Mouse (Mus musculus): Measurements from ENCODE around the gene Nfkbiz.

DNA sequence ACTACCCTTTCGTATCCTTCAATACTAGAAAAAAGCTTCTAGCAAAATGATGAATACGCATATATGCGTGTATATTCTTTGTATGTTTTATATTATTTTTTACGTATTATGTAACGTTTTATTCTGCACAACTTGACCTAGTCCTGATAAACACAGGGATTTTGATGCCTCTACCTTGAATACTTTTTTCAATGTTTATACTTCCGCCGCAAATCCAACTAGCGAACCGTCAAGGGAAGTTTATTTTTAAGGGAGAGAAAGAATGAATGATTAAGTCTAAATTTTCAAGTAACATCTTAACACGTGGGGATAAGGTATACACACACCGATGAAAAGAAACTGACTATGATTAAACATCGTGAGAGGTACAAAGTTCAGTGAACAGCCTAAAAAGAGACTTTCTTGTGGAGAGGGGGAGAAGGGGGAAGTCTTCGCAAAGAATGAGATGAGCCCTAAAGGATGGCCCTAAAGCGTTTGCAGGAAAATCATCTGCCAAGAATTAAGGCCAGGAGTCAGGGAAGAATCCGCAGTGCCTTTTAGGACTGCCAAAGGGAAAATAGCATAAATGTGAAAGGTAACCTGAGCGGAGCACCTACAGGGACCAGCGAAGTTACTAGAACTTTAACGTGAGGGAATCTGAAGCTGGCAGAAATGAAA lies 15.8 kb downstream of the Nfkbiz start:
- TF ChIP-seq CTCF (IDR thresholded peaks at IDR 0.05; ENCODE audit: low read depth, low read length) (no peak), POLR2A (IDR thresholded peaks at IDR 0.05; ENCODE audit: extremely low read depth, insufficient read depth, low read length) (no peak)

Measured in liver, adult 2 months (tissue).